Mouse (Mus musculus) hindbrain, embryonic 16.5 days (tissue): Measurements from ENCODE around the gene Olfr324. TPM values are rescaled to one million over a fixed set of nuclear protein-coding genes. Genes with fewer than 3 reads are reported as not detected.

Experiments
- ATAC-seq: fragments of 200-750 bp; cut with Nextera tagmentation; 2 replicates; pipeline ENCODE4 v1.8.0; 2017; ENCODE audit warnings: moderate TSS enrichment, moderate library complexity
- H3K27ac ChIP-seq: fragments of 300-500 bp; sonication (generic); 2 replicates; pipeline ENCODE4 v1.5.1; 2014; ENCODE audit warnings: low read depth, mild to moderate bottlenecking, control low read depth, low read length, moderate library complexity
- H3K27me3 ChIP-seq: fragments of 300-500 bp; sonication (generic); replicated peaks from 2 replicates; pipeline ENCODE4 v1.6.1; 2014; ENCODE audit warnings: low read length; ENCODE audit not compliant: control insufficient read depth, insufficient read depth
- H3K36me3 ChIP-seq: fragments of 300-500 bp; sonication (generic); 2 replicates; pipeline ENCODE4 v1.6.1; 2014; ENCODE audit warnings: mild to moderate bottlenecking, low read length, moderate library complexity, mixed read lengths; ENCODE audit not compliant: control insufficient read depth, insufficient read depth
- H3K4me1 ChIP-seq: fragments of 300-500 bp; sonication (generic); 2 replicates; pipeline ENCODE4 v1.6.1; 2014; ENCODE audit warnings: low read depth, low read length; ENCODE audit not compliant: control insufficient read depth, insufficient read depth
- H3K4me2 ChIP-seq: fragments of 300-500 bp; sonication (generic); 2 replicates; pipeline ENCODE4 v1.6.1; 2014; ENCODE audit warnings: mild to moderate bottlenecking, low read length, control low read depth, moderate library complexity
- H3K4me3 ChIP-seq: fragments of 300-500 bp; sonication (generic); 2 replicates; pipeline ENCODE4 v1.5.1; 2014; ENCODE audit warnings: mild to moderate bottlenecking, low read length, control low read depth, moderate library complexity
- H3K9ac ChIP-seq: fragments of 300-500 bp; sonication (generic); 2 replicates; pipeline ENCODE4 v1.6.1; 2014; ENCODE audit warnings: low read depth, mild to moderate bottlenecking, control low read depth, low read length, moderate library complexity
- H3K9me3 ChIP-seq: fragments of 300-500 bp; sonication (generic); 2 replicates; pipeline ENCODE4 v1.6.1; 2014; ENCODE audit warnings: mild to moderate bottlenecking, low read length, moderate library complexity; ENCODE audit not compliant: control insufficient read depth
- WGBS: fragments of 180-500 bp; shearing (Covaris S2); extraction: QIAGEN DNeasy Blood & Tissue Kit; methylation state at CpG from one replicate; pipeline ENCODE4 v1.1.7; 2014; 5-methylcytosine and 5-hydroxymethylcytosine counted together
- polyA plus RNA-seq: library from polyadenylated mRNA; unstranded; fragments of >200 nt; fragmentation: Nextera tagmentation; extraction: Ambion mirVana; gene quantifications from 2 replicates; pipeline ENCODE4 v1.2.1, GENCODE M21; 2015

Gene Olfr324
- 0.08 and 0.30 TPM in 2 replicates for polyA plus RNA-seq

DNA sequence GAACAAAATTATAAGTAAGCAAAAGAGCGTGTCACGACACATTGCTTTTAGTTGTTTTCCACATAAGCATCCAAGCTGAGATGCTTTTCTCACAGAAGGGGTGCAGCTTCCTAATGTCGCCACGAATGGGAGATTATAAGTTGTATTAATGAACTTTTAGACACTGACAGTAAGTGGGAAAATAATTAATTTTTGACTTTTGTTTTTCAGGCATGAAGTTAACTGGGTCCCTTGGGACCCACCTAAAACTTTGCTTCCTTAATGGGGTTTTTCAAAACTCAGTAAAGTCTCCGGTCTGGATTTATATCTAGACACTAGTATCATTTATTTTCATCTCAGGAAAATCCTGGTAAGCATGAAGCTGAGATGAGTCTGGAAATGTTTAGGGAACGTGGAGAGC lies at the start of gene Olfr324:
Gene Olfr324 (plus strand): TSS at position 301 of the 400 bp plus-strand sequence.
- 89% methylated on average over 6 of the region's 6 CpGs for WGBS
- ATAC-seq: no peak
- Histone ChIP-seq H3K9ac (no peak within 1 kb of the TSS), H3K9me3 (no peaks in the 10 kb centered on the region), H3K27ac (no peak within 1 kb of the TSS), H3K4me1 (no peaks in the 10 kb centered on the region), H3K36me3 (no peaks in the 10 kb centered on the region), H3K27me3 (no peaks in the 10 kb centered on the region), H3K4me3 (no peak within 1 kb of the TSS), H3K4me2 (no peak within 1 kb of the TSS)

DNA sequence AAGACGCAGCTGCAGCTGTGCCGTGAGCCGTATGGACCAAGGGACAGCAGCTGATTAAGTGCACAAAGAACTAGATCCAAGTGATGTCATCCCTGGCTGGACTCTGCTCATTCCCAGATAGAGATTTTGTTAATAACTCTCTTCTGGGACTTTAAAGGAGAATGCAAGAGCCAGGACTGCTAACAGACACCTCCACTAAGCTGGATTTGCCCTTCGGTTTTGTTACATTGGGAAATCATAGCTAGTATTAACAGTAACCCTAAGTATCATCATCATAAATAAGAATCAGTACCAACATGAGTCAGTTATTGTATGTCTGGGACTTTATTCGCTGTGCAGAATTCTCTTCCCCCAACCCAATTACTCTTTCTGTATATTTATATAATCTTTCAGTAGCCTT lies 48.6 kb upstream of the Olfr324 start, which contains the start of gene Olfr329-ps:
Gene Olfr329-ps (minus strand): TSS at position 101 of the 400 bp plus-strand sequence.
- 84% methylated on average over 5 of the region's 5 CpGs for WGBS
- no peak for ATAC-seq

DNA sequence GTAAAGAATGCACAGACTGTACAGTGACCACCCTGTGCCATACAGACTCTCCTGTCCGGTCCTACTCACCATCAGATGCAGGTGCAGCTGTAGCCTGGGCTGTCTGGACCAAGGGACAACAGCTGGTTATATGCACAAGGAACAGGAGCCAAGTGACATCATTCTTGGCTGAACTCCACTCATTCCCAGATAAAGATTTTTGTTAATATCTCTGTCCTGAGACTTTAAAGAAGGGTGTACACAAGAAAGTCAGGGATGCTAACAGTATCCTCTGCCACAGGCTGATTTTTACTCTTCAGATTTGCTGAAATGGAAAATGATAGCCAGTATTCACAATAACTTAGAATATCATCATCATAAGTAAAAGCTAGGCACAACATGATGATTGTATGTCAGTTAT lies 39.4 kb upstream of the Olfr324 start, which contains the start of gene Olfr328:
Gene Olfr328 (minus strand): TSS at position 101 of the 400 bp plus-strand sequence.
- no peaks in the 10 kb centered on the region for H3K36me3 ChIP-seq
- WGBS: 91% methylated on average over 1 of the region's 1 CpGs

More for the DNA sequence above, 48.6 kb upstream of the Olfr324 start, which contains the start of gene Olfr329-ps:
- Histone ChIP-seq H3K27me3 (no peaks in the 10 kb centered on the region), H3K4me3 (no peak within 1 kb of the TSS), H3K4me1 (no peaks in the 10 kb centered on the region), H3K27ac (no peak within 1 kb of the TSS), H3K36me3 (no peaks in the 10 kb centered on the region), H3K9me3 (no peaks in the 10 kb centered on the region), H3K9ac (no peak within 1 kb of the TSS), H3K4me2 (no peak within 1 kb of the TSS)

DNA sequence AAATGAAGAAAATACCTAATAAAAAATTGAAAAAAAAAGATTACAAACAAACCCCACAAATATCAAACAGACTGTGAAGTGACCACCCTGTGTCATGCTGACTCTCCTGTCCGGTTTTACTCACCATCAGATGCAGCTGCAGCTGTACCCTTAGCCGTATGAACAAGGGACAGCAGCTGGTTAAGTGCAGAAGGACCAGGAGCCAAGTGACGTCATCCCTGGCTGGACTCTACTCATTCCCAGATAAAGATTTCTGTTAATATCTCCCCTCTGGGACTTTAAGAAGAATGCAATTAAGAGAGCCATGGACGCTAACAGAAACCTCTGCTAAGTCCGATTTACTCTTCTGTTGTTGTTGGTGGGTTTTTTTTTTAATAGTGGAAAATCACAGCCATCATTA lies 24.5 kb upstream of the Olfr324 start, which contains the start of gene Olfr224:
Gene Olfr224 (minus strand): TSS at position 149 of the 400 bp plus-strand sequence.
- Histone ChIP-seq H3K27me3 (no peaks in the 10 kb centered on the region), H3K4me1 (no peaks in the 10 kb centered on the region), H3K27ac (no peak within 1 kb of the TSS), H3K4me3 (no peak within 1 kb of the TSS), H3K36me3 (no peaks in the 10 kb centered on the region), H3K9me3 (no peaks in the 10 kb centered on the region), H3K4me2 (no peak within 1 kb of the TSS), H3K9ac (no peak within 1 kb of the TSS)
- 72% methylated on average over 5 of the region's 5 CpGs for WGBS
- no peak for ATAC-seq

More for the DNA sequence above, 39.4 kb upstream of the Olfr324 start, which contains the start of gene Olfr328:
- Histone ChIP-seq H3K4me3 (no peak within 1 kb of the TSS), H3K4me1 (no peaks in the 10 kb centered on the region), H3K27ac (no peak within 1 kb of the TSS), H3K9me3 (no peaks in the 10 kb centered on the region), H3K4me2 (no peak within 1 kb of the TSS), H3K27me3 (no peaks in the 10 kb centered on the region), H3K9ac (no peak within 1 kb of the TSS)
- ATAC-seq: no peak

GRCm38 (mm10) chr11:58577430-58577829 lies 17.5 kb upstream of the Olfr324 start, which contains the start of gene Olfr325:
Olfr325 (plus strand) TSS chr11:58577730.
- H3K36me3 ChIP-seq: no peaks in the 10 kb centered on the region
- H3K4me3 ChIP-seq: no peak within 1 kb of the TSS
- no peak within 1 kb of the TSS for H3K9ac ChIP-seq
- no peaks in the 10 kb centered on the region for H3K27me3 ChIP-seq
- WGBS: 80% methylated on average over 1 of the region's 1 CpGs
- H3K27ac ChIP-seq: no peak within 1 kb of the TSS
- no peak for ATAC-seq
- no peak within 1 kb of the TSS for H3K4me2 ChIP-seq
- H3K9me3 ChIP-seq: no peaks in the 10 kb centered on the region
- H3K4me1 ChIP-seq: no peaks in the 10 kb centered on the region

DNA sequence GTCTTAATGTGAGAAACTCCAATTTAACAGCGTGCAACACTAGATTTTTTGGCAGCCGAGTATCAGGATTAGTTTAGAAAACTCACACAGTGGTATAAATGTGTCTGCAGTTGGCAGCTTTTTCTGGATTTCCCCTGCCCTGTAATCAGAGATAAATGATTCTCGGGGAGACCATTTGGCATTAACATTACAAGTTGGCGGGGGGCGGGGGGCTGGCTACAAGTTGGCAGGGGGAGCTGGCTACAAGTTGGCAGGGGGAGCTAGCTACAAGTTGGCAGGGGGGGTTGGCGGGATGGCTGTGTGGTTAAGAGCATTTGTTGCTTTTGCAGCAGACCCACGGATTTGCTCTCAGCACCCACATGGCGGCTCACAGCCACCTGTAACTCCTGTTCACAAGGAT lies 16.3 kb upstream of the Olfr324 start:
- H3K4me2 ChIP-seq: no peak overlapping the region
- H3K9ac ChIP-seq: no peak overlapping the region
- no peaks in the 10 kb centered on the region for H3K4me1 ChIP-seq
- no peaks in the 10 kb centered on the region for H3K36me3 ChIP-seq
- ATAC-seq: no peak
- no peaks in the 10 kb centered on the region for H3K9me3 ChIP-seq
- H3K27me3 ChIP-seq: no peaks in the 10 kb centered on the region
- no peak overlapping the region for H3K27ac ChIP-seq
- 66% methylated on average over 8 of the region's 8 CpGs for WGBS
- H3K4me3 ChIP-seq: no peak overlapping the region

DNA sequence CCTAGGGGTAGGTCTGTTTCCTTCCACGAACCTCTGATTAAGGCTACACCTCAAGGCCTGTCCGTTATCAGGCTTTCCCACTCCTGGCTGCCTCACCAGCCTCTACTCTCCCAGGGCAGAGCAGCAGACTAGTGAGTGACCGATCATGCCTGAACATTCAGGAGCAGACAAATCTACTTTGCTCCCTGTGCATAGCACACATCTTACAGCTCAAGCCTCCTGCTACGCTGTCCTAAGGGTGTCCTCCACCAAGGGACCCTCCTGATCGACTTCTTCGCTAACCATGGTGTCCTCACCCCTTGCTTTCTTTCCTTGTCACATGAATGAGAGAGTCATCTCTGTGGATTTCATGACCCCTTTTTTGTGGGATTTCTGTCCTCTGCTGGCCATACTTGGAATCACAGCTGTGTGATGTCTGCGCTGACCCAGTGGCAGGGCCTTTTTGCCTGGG lies 7.0 kb upstream of the Olfr324 start:
- Histone ChIP-seq H3K4me3 (no peak overlapping the region), H3K27ac (no peak overlapping the region), H3K4me2 (no peak overlapping the region), H3K36me3 (no peaks in the 10 kb centered on the region), H3K9me3 (no peaks in the 10 kb centered on the region), H3K9ac (no peak overlapping the region), H3K4me1 (no peaks in the 10 kb centered on the region), H3K27me3 (no peaks in the 10 kb centered on the region)
- ATAC-seq: no peak
- 68% methylated on average over 7 of the region's 7 CpGs for WGBS

DNA sequence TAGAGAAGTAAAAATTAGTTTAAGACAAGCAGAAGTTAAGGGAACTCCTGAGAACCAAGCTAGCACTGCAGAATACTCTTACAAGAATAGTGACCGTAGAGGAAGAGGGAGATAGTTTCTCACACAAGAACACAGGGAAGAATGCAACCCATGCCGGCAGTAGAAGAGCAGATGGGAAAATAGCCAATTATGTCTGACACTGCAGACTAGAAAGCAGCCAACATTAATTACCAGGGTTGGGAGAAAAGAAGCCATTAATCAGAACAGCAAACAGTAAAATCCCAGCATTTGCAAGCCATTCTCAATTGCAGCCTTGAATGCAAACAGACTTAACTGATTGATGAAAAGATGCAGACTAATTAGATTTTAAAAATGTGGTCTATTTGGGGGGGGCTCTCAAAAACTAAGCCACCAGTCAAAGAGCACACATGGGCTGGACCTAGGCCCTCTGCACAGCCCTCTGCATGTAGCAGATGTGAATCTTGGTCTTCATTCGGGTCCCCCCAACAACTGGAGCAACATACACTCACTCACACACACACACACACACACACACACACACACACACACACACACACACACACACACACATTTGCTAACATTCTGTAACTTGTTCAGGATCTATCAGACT lies 6.2 kb upstream of the Olfr324 start:
- no peak; the same call in 1 of the 2 replicates for ATAC-seq
- H3K4me3 ChIP-seq: no peak overlapping the region
- no peaks in the 10 kb centered on the region for H3K9me3 ChIP-seq
- H3K4me1 ChIP-seq: no peaks in the 10 kb centered on the region
- no peak overlapping the region for H3K4me2 ChIP-seq
- H3K36me3 ChIP-seq: no peaks in the 10 kb centered on the region
- no peak overlapping the region for H3K9ac ChIP-seq
- H3K27ac ChIP-seq: no peak overlapping the region
- WGBS: 41% methylated on average over 3 of the region's 3 CpGs
- H3K27me3 ChIP-seq: no peaks in the 10 kb centered on the region

- Histone ChIP-seq H3K9me3 (no peaks in the 10 kb centered on the region), H3K4me3 (no peak overlapping the region), H3K4me1 (no peaks in the 10 kb centered on the region), H3K36me3 (no peaks in the 10 kb centered on the region), H3K4me2 (no peak overlapping the region), H3K9ac (no peak overlapping the region), H3K27me3 (no peaks in the 10 kb centered on the region), H3K27ac (no peak overlapping the region)
- 90% methylated on average over 13 of the region's 13 CpGs for WGBS
- no peak for ATAC-seq
These were observed 2.9 kb downstream of the Olfr324 start for GRCm38 (mm10) chr11:58597837-58598236.
